Mouse (Mus musculus) spleen, postnatal 36 days (tissue): ENCODE results near the gene Palm2.

Experiments
- DNase-seq, 2 experiments: peaks; one replicate each; pipeline ENCODE4 v3.0.0; 2022; ENCODE audit warnings: low spot score in 2 of 2, mixed read lengths in 1 of 2

Palm2 gene

GRCm38 (mm10) chr4:57751566-57751965 lies 317.5 kb downstream of the Palm2 start:
- no peak for DNase-seq

- peak; percentile 51 to 63 for DNase-seq
Measured at GRCm38 (mm10) chr4:57755085-57755484, 321.0 kb downstream of the Palm2 start.

- DNase-seq, result no peak
Measured at GRCm38 (mm10) chr4:57757997-57758396, 323.9 kb downstream of the Palm2 start.
